Mouse (Mus musculus): Measurements from ENCODE around the gene Cd164l2. TPM values are rescaled to one million over a fixed set of nuclear protein-coding genes. Genes with fewer than 3 reads are reported as not detected.
A peak's percentile ranks its signal among the peaks of the same experiment; 100 is the strongest.

Gene Cd164l2
- total RNA-seq (2021) = 1 to 10 TPM; 1.3 to 1.5 TPM

- DNase-seq (ENCODE audit: extremely low spot score in 1 of 2, low spot score in 2 of 2) = no peak
- intact Hi-C loops (cut with DNase I) = loop anchor here (5.0 to 10.0 kb wide), 3 partner anchors 85 to 267 kb away; partner anchors contain the start of gene Ahdc1
These were observed at the start of gene Cd164l2, which contains the start of gene Gpr3 for GRCm38 (mm10) chr4:133211751-133212561. Gene Cd164l2 (plus strand): TSS chr4:133212131. Gene Gpr3 (minus strand): TSS chr4:133212536.

- intact Hi-C loops (cut with DNase I) = no loop called here
- no peak for DNase-seq (ENCODE audit: extremely low spot score in 1 of 2, low spot score in 2 of 2)
These were observed 49.7 kb upstream of the Cd164l2 start for GRCm38 (mm10) chr4:133162196-133162595.

- DNase-seq (ENCODE audit: extremely low spot score in 1 of 2, low spot score in 2 of 2) = no peak
- intact Hi-C loops (cut with DNase I) = loop anchor here (5.0 kb wide), 1 partner anchor 34 kb away; the partner anchor contains the start of gene Wasf2
These were observed 45.2 kb upstream of the Cd164l2 start for GRCm38 (mm10) chr4:133166773-133167172.

DNA sequence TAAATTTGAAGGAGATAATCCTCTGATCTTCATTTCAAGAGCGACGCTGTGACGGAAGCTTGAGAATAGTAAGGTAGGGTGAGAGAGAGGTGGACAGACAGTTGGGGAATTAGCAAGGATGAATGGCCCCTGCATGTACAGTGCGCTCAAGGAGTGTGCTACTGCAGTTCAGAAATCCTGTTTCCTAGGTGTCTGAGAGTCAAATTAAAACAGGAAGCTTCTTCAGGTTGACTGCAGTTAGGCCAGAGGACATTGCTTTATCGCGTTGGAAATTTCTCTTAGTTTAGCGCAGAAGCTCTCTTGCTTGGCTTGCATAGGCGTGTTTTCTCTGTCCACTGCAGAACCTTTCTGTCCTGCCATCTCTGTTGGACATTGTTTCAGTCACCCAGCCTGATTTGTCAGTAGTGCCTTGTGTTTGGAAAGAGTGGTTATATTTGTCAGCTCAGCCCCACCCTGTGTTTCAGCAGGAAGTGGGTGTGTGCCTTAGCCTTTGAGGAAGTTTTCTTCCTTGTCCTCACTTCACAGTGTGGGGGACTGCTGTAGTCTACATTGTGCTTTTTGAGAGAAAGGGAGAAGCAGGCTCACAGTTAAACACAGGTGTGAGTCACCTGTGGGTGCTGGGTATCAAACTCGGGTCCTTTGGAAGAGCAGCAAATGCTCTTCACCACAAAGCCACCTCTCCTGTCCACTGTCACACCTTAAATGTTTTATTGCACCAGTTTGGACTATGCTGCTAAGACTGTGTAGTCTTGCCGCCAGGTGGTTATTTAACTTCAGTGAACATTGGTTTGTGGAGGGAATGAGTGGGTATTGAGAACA lies 42.5 kb upstream of the Cd164l2 start:
- intact Hi-C loops (cut with DNase I) = loop anchor here (5.0 kb wide), 1 partner anchor 37 kb away; the partner anchor contains the start of gene Wasf2
- DNase-seq (ENCODE audit: extremely low spot score in 1 of 2, low spot score in 2 of 2) = no peak

DNA sequence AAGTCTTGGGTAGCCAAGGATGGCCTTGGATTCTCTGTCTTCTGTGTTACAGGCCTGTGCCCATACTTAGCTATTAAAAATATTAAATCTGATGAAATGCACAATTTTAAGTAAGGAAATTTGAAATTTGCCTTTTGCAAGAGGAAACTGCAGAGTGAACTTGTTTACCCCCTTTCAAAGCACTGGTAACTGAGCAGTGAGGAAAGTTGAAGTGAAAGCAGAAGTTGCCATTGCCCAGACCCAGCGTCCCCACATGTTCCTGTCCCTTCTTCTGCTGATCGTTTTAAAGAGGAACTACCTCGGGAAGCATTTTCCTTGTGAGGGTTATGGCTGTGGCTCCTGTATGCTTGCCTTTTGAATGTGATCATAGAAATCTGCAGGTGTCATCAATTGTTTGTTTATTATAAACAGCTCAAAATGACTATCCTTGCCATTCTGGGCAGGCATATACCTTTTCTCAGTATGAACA lies 41.8 kb upstream of the Cd164l2 start:
- no peak for DNase-seq (ENCODE audit: extremely low spot score in 1 of 2, low spot score in 2 of 2)
- intact Hi-C loops (cut with DNase I) = no loop called here

- DNase-seq (ENCODE audit: extremely low spot score in 1 of 2, low spot score in 2 of 2) = no peak
- intact Hi-C loops (cut with DNase I) = no loop called here
These were observed 41.3 kb upstream of the Cd164l2 start for GRCm38 (mm10) chr4:133170616-133171015.

DNA sequence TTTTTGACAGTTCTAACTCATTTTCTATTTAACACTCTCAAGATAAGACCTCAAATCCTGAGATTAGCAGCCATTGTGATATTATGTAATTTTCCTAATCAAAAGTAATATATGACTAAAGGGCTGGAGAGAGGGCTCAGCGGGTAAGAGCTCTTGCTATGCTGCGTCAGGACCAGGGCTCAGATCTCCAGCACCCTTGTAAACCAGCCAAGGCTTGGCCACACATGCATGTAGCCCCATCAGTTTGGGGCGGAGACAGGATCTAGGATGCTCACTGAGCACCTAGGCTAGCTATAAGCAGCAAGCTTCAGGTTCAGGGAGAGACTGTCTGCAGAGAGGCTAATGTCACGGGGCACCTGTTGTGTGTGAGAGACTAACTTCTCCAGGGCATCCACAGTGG lies 39.5 kb upstream of the Cd164l2 start:
- DNase-seq (ENCODE audit: extremely low spot score in 1 of 2, low spot score in 2 of 2) = no peak
- intact Hi-C loops (cut with DNase I) = no loop called here

DNA sequence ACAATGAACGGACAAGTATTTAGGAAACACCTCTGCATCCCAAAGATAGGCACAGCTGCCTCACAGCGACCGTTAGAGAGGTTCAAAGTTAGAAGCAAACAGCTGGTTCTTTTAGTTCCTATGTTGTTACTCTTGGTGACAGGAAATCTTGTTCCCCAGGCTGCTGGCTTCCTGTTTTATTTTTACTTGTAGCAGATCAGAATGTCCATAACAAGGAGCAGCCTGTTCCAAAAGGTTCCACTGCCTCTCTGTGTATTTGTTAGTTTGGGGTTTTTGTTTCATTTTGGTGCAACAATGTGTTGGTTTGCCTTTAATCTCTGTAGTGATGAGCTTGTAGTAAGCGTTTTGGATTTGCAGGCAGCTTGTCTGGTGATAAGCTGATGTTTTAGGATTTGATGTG lies 37.6 kb upstream of the Cd164l2 start:
- no peak for DNase-seq (ENCODE audit: extremely low spot score in 1 of 2, low spot score in 2 of 2)
- intact Hi-C loops (cut with DNase I) = no loop called here

DNA sequence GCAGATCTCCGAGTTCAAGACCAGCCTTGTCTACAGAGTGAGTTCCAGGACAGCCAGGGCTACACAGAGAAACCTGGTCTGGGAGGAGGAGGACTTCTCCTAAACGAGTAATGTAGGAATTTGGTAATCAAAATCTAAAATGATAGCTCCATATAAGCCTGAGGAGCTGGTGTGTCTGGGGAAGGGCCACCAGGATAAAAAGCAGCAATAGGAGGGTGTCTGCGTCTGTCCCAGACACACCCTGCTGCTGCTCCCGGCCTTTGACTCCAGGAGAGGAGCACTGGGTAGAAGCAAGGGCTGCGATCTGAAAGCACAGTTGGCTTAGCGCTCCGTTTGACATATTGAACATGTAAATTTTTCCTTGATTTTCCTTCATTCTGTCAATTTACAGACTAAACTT lies 36.7 kb upstream of the Cd164l2 start:
- DNase-seq (ENCODE audit: extremely low spot score in 1 of 2, low spot score in 2 of 2) = no peak
- intact Hi-C loops (cut with DNase I) = no loop called here

DNA sequence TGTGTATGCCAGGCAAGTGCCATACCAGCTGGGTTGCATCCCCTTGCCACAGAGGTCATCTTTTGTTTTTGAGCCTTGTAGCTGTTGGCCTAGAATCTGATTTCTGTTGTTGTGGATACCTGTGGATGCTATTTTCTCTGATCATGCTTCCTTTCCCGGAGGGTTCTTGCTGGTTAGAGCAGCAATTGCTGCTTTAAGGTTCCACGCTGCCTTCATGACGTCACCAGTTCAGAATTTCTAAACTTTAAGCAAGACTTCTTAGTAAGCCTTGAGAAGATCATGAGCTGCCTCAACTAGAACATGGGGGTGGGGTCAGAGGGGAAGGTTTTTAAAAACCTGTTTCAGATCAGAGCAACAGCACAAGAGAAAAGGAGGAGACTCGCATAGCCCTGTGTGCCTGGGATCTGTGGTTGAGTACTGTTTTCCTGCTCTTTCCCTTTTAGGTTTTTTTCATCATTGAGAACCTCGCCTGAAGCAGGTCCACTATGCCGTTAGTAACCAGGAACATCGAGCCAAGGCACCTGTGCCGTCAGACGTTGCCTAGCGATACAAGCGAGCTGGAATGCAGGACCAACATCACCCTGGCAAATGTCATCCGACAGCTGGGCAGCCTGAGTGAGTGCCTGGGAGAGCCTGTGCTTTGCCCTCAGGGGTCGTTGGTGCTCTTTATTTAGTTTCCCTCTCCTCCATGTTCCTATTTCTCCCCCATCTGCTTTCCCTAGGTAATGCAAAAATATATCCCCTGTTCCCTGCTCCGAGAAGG lies 35.8 kb upstream of the Cd164l2 start:
- intact Hi-C loops (cut with DNase I) = no loop called here
- no peak for DNase-seq (ENCODE audit: extremely low spot score in 1 of 2, low spot score in 2 of 2)

DNA sequence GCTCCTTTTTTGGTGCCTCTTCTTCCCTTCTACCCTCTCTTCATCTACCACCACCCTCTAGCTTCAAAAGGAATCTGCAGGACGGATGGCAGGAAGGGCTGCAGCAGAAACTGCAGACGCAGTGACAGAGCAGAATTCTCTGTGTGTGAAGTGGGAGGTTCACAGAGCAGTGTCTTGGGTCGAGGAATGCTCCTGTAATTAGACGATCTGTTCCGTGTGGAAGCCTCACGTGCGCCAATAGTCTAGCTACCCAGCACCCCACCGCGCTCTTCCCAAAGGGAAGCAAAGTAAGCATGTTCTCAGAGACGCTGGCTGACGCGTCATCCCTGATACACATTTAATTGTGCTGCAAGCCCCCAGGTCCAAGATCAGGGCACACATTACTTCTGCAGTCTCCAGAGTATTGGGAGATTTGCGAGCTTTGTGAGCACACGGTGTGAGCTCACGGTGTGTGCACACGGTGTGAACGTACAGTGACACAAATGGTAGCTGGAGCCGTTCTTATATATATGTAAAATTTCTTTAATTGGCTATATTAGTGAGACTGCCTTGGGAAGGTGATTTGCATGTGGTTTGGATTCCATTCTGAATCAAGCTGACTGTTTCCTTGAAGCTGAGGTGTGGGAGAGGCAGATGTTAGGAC lies 35.0 kb upstream of the Cd164l2 start:
- no peak for DNase-seq (ENCODE audit: extremely low spot score in 1 of 2, low spot score in 2 of 2)
- intact Hi-C loops (cut with DNase I) = no loop called here

- DNase-seq (ENCODE audit: extremely low spot score in 1 of 2, low spot score in 2 of 2) = no peak
- intact Hi-C loops (cut with DNase I) = no loop called here
These were observed 33.6 kb upstream of the Cd164l2 start for GRCm38 (mm10) chr4:133178305-133178704.

GRCm38 (mm10) chr4:133179258-133179657 lies 32.7 kb upstream of the Cd164l2 start:
- no peak for DNase-seq (ENCODE audit: extremely low spot score in 1 of 2, low spot score in 2 of 2)
- intact Hi-C loops (cut with DNase I) = no loop called here

DNA sequence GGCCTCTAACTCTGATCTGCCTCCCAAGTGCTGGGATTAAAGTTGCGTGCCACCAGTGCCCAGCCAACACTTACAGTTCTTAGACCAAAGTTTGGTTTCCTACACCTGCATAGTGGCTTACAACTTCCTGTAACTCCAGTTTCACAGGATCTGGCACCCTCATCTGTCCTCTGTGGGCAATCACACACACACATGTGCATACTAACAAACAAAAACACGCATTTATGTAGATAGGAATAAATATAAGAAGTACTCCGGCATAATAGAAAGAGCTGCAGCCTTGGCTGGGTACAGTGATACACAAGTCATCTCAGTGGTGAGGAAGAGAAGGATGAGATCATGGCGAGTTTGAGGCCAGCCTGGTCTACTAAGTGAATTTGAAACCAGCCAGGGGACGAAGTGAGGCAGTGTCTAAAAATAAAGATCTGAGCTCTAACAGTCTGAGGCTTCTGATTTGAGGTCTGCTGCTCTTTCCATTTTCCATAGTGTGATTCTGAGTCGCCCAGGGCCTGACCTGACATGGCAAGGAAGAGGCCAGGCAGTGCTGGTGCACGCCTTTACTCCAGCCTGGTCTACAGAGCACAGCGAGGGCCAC lies 29.4 kb upstream of the Cd164l2 start:
- intact Hi-C loops (cut with DNase I) = no loop called here
- DNase-seq (ENCODE audit: extremely low spot score in 1 of 2, low spot score in 2 of 2) = no peak

GRCm38 (mm10) chr4:133184031-133184897 lies 27.7 kb upstream of the Cd164l2 start:
- DNase-seq (ENCODE audit: extremely low spot score in 1 of 2, low spot score in 2 of 2) = no peak
- intact Hi-C loops (cut with DNase I) = no loop called here

- peak in 1 of 2 experiments; percentile 47 for DNase-seq (ENCODE audit: extremely low spot score in 1 of 2, low spot score in 2 of 2)
- intact Hi-C loops (cut with DNase I) = no loop called here
These were observed 26.8 kb upstream of the Cd164l2 start for GRCm38 (mm10) chr4:133184898-133185665.

DNA sequence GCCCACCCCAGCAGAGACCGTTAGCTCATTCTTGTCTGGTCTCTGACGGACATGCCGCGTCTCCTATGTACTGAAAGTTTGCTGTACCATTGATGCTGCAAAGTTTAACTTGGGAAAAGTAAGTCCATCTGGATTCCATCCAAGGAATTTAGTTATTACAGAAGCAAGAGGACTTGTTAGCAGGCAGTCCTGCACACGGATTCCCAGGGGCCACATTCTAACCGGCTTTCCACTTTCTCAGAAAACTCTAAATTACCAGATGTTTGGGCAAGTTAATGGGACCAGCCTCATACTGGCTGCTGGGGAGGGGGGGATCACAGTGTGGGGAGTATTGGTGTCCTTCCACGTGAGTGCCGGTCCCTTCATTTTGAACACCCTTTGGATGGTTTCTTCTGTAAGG lies 26.0 kb upstream of the Cd164l2 start:
- DNase-seq (ENCODE audit: extremely low spot score in 1 of 2, low spot score in 2 of 2) = no peak
- intact Hi-C loops (cut with DNase I) = no loop called here

All from left cerebral cortex, postnatal 10 days (tissue).